Mouse (Mus musculus) gonadal fat pad, adult 2 months (tissue): Measurements from ENCODE around the gene Gkap1. TPM values are rescaled to one million over a fixed set of nuclear protein-coding genes. Genes with fewer than 3 reads are reported as not detected.

Experiments used
- DNase-seq: peaks from one replicate; pipeline ENCODE4 v3.0.0-alpha.2; 2012; ENCODE audit warnings: low read depth
- polyA plus RNA-seq: library from polyadenylated mRNA; depleted of rRNA; stranded (reverse); fragments of >200 nt; gene quantifications from 2 replicates; pipeline ENCODE4 v1.2.3, GENCODE M21; 2012; rRNA removed

Gene Gkap1
- 34.6 and 45.5 TPM in 2 replicates for polyA plus RNA-seq

DNA sequence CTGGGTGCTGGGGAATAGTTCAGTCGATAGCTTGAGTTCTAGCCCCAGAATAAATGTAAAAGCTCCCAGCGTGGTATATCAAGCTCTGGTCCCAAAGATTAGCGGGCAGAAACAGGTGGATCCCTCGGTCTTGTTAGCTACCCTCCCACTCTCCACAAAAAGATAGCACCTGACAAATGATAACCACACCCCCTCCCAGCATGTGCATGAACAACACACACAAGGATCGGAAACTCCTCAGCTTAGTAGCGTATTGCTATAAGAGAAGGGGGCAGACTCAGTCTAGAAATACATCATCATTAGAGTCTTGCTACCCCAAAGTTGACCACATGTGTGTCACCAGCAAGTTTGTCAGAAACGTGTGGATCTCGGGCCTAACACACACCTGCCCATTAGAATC lies at the start of gene Gkap1:
Gene Gkap1, minus strand, starts transcription at position 101 of the 400 bp plus-strand sequence.
- DNase-seq: no peak

- no peak for DNase-seq
These were observed 42.3 kb upstream of the Gkap1 start for GRCm38 (mm10) chr13:58317768-58318167.

- no peak for DNase-seq
These were observed 39.5 kb upstream of the Gkap1 start for GRCm38 (mm10) chr13:58314991-58315390.

DNA sequence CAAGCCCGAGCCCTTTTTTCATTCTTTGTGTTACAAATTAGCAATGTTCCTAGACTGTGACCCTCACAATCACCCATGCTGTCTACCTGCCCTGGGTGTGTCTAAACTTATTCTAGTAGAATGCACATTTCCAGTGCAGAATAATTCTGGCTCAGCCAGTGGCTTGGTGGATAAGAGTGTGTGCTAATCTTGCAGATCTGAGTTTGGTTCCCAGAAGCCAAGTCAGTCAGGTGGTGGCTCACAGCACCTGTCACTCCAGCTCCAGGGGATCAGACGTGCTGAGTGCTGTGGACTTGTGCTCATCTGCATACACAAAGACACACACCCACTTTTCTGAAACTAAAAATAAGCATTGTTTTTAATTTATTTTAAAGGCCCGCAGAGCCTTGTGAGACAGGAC lies 38.3 kb upstream of the Gkap1 start:
- no peak for DNase-seq

DNA sequence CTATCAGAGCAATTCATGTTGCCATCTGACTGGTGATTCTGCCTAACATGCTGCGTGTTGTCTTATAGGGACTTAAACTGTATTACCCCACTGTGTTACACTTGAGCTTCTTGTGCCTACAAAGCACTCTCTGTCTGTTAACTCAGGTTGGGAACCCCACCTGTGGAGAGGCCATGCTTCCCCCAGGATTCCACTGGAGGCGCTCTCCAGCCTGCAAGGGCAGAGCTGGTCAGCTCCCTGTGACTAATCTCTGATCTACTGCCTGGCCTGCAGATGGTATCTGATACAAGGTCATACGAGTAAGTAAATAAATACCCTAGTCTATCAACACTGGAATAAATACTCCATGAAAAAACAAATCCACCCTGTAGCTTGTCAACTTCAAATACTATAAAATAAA lies 35.9 kb upstream of the Gkap1 start:
- DNase-seq: no peak

- DNase-seq: no peak
These were observed 34.0 kb upstream of the Gkap1 start for GRCm38 (mm10) chr13:58309499-58309898.

GRCm38 (mm10) chr13:58307453-58307852 lies 32.0 kb upstream of the Gkap1 start:
- DNase-seq: no peak

DNA sequence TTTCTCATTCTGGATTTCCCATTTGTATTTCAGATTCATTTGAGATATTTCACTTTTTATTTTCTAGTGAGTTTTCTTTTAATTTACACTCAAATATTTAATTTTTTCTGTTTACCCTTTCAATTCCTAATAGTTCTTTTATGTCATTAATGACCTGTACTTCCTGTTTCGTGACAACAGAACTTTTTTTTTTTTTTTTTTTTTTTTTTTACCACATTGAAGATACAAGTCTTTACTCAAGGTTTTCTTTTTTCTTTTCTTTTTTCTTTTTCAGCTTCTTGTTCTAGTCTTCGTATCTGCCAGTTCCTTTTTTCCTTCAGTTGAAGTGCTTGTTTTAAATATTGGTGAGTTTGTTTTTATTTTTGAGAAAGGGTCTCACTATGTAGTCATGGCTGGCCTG lies 29.7 kb upstream of the Gkap1 start:
- no peak for DNase-seq

DNA sequence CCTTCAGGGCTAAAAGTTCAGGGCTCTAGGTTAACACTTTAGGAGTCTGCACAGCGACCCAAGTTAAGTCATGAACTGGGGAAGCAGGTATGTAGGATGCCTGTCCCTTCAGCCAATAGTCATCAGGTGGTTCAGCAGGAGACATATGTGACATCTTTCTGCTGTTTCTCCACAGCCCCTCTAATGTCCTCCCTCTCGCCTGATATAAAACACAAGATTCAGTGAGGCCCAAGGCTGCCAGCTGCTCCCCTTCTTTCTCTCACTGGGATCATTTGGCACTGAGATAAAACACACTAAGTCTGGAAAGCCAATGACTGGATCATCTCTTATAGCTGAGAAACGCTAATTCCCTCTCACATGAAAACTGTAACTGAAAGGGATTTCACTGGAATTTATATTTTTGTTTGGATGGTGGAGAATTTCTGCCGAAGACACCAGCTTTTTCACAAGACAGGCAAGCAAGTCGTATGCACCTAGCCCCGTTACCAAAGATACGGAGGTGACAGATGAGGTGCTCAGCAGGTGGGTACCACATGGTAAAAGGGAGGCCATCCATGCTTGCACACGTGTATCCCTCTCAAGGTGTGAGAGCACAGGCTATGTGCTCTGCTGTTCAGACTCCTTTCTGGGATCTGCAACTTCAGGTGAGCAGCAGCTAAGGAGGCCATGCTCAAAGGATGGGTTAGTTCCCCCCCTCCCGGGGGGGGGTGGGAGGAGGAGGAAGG lies 27.1 kb upstream of the Gkap1 start:
- no peak for DNase-seq

GRCm38 (mm10) chr13:58301961-58302360 lies 26.5 kb upstream of the Gkap1 start:
- no peak for DNase-seq

DNA sequence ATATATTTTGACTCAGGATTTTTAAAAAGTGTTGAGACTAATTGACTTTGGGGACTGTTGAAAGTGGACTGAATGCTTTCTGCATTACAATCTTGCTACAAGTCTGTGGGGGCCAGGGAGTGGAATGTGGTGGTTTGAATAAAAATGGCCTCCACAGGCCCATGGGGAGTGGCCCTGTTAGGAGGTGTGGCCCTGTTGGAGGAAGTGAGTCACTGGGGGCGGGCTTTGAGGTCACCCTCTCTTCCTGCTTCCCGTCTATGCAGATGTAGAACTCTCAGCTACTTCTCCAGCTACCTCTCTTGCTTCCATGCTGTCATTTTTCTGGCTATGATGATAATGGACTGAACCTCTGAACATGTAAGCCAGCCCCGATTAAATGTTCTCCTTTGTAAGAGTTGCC lies 23.3 kb upstream of the Gkap1 start:
- no peak for DNase-seq

- DNase-seq: no peak
These were observed 20.1 kb upstream of the Gkap1 start for GRCm38 (mm10) chr13:58295582-58295981.

GRCm38 (mm10) chr13:58292811-58293210 lies 17.3 kb upstream of the Gkap1 start:
- DNase-seq: no peak

- DNase-seq: no peak
These were observed 13.8 kb upstream of the Gkap1 start for GRCm38 (mm10) chr13:58289308-58289707.

GRCm38 (mm10) chr13:58287822-58288221 lies 12.3 kb upstream of the Gkap1 start:
- no peak for DNase-seq

- DNase-seq: no peak
These were observed 8.0 kb upstream of the Gkap1 start for GRCm38 (mm10) chr13:58283466-58283865.

- DNase-seq: no peak
These were observed 6.4 kb upstream of the Gkap1 start for GRCm38 (mm10) chr13:58281936-58282335.

DNA sequence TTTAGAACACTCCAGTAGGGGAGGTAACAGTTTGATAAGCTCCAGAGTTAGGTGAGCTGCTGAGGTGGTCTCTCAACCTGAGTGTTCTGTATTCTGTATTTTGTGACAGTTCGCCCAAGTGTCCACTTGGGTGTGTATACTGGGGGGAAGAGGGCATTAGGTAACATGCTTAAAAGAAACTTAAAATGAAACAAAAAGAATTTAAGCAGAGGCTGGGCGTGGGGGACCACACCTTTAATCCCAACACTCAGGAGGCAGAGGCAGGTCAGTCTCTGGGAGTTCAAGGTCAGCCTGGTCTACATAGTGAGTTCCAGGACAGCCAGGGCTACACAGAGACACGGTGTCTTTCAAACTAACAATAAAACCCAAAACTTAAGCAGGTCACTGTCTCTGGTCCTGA lies 5.0 kb upstream of the Gkap1 start:
- DNase-seq: no peak

- DNase-seq: no peak
These were observed 757 bp upstream of the Gkap1 start for GRCm38 (mm10) chr13:58276256-58276655.

- DNase-seq: no peak
These were observed 423 bp downstream of the Gkap1 start for GRCm38 (mm10) chr13:58275076-58275475.

DNA sequence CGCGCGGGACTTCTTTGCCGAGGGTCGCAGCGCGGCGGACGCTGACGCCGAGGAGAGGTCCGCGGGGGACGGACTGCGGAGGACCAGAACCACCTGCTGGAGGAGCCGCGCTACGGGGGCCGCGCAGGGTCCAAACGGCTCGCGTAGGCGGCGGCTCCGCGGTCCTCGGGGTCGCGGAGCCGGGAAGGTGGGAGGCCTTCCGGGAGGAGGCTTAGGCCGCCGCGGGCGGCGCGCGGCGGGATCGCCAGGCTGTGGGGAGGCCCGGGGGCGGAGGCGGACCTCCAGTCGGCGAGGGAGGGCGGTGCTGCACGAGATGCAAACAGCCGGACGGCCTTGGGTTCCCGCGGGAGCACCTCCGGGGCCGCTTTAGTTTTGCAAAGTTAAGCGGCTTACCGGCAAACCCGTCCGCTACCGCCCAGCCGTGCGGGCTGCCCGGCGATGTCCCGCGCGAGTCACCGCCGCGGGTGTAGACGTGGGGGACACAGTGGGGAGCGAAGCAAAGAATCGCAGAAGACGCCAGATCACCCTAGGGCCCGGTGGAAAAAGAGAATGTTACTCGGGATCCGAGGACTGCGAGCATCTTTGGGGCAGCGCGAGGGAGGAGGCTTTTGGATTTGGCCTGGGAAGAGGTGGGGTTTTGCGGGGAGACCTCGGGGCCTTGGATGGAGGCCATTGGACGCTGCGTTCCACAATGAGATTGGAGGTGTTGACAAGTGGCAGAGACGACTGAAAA lies 1.1 kb downstream of the Gkap1 start:
- DNase-seq: no peak

DNA sequence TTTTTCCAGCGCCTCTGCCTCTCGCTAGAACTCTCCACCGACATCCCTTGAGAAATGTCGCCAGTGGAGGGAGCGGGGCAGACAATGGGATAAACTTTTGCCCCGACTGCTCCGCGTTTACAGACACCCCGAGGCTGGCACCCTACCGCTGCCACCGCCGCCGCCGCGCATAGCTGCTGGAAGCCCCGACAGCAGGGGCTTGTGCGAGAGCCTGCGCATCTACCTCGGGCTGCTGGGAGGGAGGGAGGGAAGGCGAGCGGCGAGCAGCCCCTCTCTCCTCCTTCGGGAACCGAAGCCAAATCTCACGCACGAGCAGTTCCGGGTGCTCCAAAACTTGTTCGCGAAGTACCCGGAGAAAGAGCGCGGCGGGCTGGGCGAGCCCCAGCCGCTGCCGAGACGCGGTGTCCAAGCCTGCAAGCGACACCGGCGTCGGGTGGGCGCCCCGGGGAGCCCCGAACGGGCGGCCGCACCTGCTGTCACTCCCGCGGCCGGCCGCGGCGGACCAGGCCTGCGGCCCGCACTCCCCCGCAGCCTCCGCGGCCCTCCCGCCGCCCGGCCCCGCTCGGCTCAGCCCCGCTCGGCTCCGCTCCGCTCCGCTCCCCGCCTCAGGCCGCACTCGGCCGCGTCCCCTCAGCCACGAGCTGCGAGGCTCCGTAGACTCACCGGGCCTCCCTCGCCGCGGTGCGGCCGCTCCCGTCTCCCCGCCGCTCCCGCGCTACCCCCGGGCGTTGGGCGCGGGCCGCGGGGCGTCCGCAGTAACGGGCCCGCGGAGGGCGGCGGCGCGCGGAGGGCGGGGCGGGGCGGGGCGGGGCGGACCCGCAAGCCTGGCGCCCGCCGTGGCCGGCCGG lies 1.9 kb downstream of the Gkap1 start:
- no peak for DNase-seq
